Mouse (Mus musculus): ENCODE data around the gene Fgd2. TPM values are rescaled to one million over a fixed set of nuclear protein-coding genes. Genes with fewer than 3 reads are reported as not detected.

The Fgd2 gene
- polyA plus RNA-seq, 1 experiment from 2014 or later, result 4.9 TPM

DNA sequence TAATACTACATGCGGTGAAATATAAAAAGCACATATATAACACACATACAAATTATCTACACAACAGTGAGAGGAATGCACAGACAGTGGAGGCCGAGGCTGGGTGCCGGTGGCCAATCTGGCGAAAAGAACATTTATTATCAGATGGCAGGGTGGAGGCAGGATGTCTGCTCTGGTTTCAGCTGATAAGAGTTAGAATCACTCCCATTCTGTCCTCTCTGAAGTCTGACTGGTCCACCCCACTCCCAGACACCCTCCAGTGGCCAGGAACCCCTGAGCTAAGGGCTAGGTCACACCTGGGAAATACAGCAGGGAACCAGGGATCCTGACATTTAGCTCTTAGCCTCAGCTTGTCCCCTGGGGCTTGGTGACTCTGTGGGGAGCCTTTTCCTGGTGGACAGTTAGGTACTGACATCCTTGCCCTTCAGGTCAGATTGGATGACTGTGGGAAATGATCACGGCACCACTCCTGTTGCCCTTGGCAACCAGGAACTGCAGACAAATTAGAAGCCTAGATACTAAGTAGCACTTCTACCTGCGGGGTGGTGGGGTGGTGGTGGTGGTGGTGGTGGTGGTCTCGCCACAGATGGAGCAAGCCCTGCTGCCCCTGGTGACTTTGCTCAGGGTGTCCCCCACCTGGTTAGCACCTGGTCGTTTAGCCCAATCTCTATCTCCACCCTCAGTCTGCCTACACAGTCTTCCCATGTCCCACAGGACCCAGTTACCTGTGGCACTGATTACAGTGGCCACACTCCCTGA, 40.7 kb upstream of the Fgd2 start:
- 40% methylated on average over 8 of the region's 8 CpGs for WGBS
- no peak overlapping the region for H3K4me3 ChIP-seq (ENCODE audit: low read length)
- H3K36me3 ChIP-seq (ENCODE audit: control insufficient read depth, insufficient read depth), result no peaks in the 10 kb centered on the region
- no peaks in the 10 kb centered on the region for H3K9me3 ChIP-seq (replicated peaks; ENCODE audit: control insufficient read depth, low read length)
- ATAC-seq (replicated peaks; ENCODE audit: extremely low read depth, insufficient read depth, low FRiP score), result no peak
- peaks cover 26% of the 10 kb centered on the region for H3K27me3 ChIP-seq (ENCODE audit: control insufficient read depth, insufficient read depth, low read length)
- H3K27ac ChIP-seq (ENCODE audit: low read length), result no peak overlapping the region
- no peak overlapping the region for H3K4me2 ChIP-seq (ENCODE audit: low read depth, low read length)
- no peak overlapping the region for H3K9ac ChIP-seq (ENCODE audit: low read length)
- H3K4me1 ChIP-seq (ENCODE audit: control insufficient read depth, insufficient read depth, low read length), result peaks cover 5% of the 10 kb centered on the region; the same call in 1 of the 2 replicates

DNA sequence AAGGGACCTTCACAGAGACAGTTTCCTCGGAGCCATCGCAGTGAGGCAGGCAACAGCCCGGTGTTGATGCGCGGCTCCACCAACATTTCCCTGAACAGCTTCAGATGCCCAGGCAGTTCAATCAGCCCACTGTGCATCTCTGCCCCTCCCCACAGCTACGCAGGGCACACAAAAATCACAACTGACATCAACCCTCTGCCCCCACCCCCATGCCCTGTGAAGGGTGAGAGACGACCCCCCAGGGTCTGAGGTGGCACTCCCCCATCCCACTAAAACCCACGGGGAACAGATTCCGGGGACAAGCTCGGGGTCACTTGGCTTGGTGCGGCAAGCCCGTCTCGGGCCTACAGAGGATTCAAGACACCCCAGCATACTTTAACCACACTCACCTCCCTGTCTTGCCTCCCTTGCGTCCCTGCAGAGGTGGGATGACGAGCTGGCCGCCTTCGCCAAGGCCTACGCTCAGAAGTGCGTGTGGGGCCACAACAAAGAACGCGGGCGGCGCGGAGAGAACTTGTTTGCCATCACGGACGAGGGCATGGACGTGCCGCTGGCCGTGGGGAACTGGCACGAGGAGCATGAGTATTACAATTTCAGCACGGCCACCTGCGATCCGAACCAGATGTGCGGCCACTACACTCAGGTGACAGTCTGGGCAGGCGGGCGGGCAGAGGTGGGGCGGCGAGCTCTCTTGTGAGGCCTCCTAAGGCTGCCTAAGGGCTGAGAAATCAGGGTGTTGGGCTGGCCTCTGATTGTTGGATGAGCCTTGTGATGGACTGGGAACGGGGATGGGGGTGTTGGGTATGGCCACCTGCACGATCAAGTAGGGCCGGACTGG, 38.7 kb upstream of the Fgd2 start:
- peak overlapping the region; percentile 11; the same call in 1 of the 2 replicates for H3K9ac ChIP-seq (ENCODE audit: low read length)
- no peak overlapping the region; the same call in 1 of the 2 replicates for H3K4me3 ChIP-seq (ENCODE audit: low read length)
- no peak for ATAC-seq (replicated peaks; ENCODE audit: extremely low read depth, insufficient read depth, low FRiP score)
- H3K27me3 ChIP-seq (ENCODE audit: control insufficient read depth, insufficient read depth, low read length), result peaks cover 37% of the 10 kb centered on the region
- H3K27ac ChIP-seq (ENCODE audit: low read length), result no peak overlapping the region
- H3K9me3 ChIP-seq (replicated peaks; ENCODE audit: control insufficient read depth, low read length), result no peaks in the 10 kb centered on the region
- H3K4me1 ChIP-seq (ENCODE audit: control insufficient read depth, insufficient read depth, low read length), result peaks cover 10% of the 10 kb centered on the region; the same call in 1 of the 2 replicates
- WGBS, result 37% methylated on average over 41 of the region's 41 CpGs
- H3K36me3 ChIP-seq (ENCODE audit: control insufficient read depth, insufficient read depth), result no peaks in the 10 kb centered on the region
- H3K4me2 ChIP-seq (ENCODE audit: low read depth, low read length), result peak overlapping the region; percentile 36

DNA sequence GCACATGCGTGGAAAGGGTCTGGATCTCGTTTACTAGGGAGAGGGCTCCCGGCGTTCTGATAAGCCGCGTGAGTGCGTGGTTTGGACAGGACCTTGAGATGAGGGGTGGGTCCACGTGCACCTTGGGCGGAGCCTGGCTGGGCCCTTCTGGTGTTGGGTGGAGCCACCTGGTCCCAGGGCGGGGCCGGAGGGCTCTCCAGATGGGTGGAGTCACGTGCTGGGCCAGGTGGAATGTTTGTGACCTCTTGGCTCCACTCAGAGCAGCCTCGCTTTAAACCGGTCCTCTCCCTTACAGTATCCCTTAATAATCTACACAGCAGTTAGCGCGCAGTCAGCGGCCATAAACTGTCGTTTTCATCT, 38.1 kb upstream of the Fgd2 start:
- Histone ChIP-seq H3K9ac (ENCODE audit: low read length) (no peak overlapping the region), H3K27ac (ENCODE audit: low read length) (no peak overlapping the region), H3K4me3 (ENCODE audit: low read length) (peak overlapping the region; percentile 1; the same call in 1 of the 2 replicates), H3K9me3 (replicated peaks; ENCODE audit: control insufficient read depth, low read length) (no peaks in the 10 kb centered on the region), H3K4me2 (ENCODE audit: low read depth, low read length) (peak overlapping the region; percentile 36), H3K4me1 (ENCODE audit: control insufficient read depth, insufficient read depth, low read length) (peaks cover 10% of the 10 kb centered on the region; the same call in 1 of the 2 replicates), H3K36me3 (ENCODE audit: control insufficient read depth, insufficient read depth) (no peaks in the 10 kb centered on the region), H3K27me3 (ENCODE audit: control insufficient read depth, insufficient read depth, low read length) (peaks cover 41% of the 10 kb centered on the region)
- 29% methylated on average over 18 of the region's 18 CpGs for WGBS
- ATAC-seq (replicated peaks; ENCODE audit: extremely low read depth, insufficient read depth, low FRiP score), result 0 out of 2 replicates have a peak, but pooled peaks have one; percentile 20

DNA sequence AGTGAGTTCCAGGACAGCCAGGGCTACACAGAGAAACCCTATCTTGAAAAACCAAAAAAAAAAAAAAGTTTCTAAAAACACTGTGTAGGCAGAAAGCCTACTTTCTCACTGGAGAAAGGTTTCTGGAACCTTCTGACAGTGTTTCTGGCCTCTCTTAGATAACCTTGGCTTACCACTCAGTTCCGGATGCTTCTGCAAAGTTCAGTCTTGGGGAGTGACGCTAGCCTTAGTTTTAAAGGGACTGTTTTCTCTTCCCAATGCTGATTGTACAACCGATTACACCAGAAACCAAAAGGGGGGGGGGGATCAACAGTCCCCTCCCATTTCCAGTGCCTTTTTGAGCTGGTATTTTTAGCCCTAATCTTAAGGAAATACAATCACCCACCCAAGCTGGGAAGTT, 37.1 kb upstream of the Fgd2 start:
- Histone ChIP-seq H3K9ac (ENCODE audit: low read length) (no peak overlapping the region), H3K27ac (ENCODE audit: low read length) (no peak overlapping the region), H3K27me3 (ENCODE audit: control insufficient read depth, insufficient read depth, low read length) (peaks cover 41% of the 10 kb centered on the region), H3K4me3 (ENCODE audit: low read length) (no peak overlapping the region), H3K4me2 (ENCODE audit: low read depth, low read length) (no peak overlapping the region), H3K36me3 (ENCODE audit: control insufficient read depth, insufficient read depth) (no peaks in the 10 kb centered on the region), H3K4me1 (ENCODE audit: control insufficient read depth, insufficient read depth, low read length) (peaks cover 10% of the 10 kb centered on the region; the same call in 1 of the 2 replicates), H3K9me3 (replicated peaks; ENCODE audit: control insufficient read depth, low read length) (no peaks in the 10 kb centered on the region)
- 73% methylated on average over 3 of the region's 3 CpGs for WGBS
- ATAC-seq (replicated peaks; ENCODE audit: extremely low read depth, insufficient read depth, low FRiP score), result no peak

DNA sequence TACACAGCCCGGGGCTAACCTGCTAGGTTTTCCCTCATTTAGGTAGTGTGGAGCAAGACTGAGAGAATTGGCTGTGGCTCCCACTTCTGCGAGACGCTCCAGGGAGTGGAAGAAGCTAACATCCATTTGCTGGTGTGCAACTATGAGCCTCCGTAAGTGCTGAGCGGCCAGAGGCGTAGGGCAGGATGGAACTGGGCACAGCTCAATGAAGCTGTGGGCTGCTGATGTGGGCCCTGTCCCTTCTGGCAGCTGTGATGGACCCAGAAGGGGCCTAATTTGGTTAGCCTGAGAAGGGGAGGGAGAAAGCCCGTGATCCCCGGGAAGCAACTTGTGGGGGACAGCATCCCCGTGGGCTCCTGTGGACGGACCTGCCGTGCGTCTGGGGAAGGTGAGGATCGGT, 34.9 kb upstream of the Fgd2 start:
- H3K4me1 ChIP-seq (ENCODE audit: control insufficient read depth, insufficient read depth, low read length), result peaks cover 8% of the 10 kb centered on the region; the same call in 1 of the 2 replicates
- H3K9me3 ChIP-seq (replicated peaks; ENCODE audit: control insufficient read depth, low read length), result no peaks in the 10 kb centered on the region
- no peaks in the 10 kb centered on the region for H3K36me3 ChIP-seq (ENCODE audit: control insufficient read depth, insufficient read depth)
- WGBS, result 78% methylated on average over 13 of the region's 13 CpGs
- ATAC-seq (replicated peaks; ENCODE audit: extremely low read depth, insufficient read depth, low FRiP score), result no peak
- no peak overlapping the region for H3K4me2 ChIP-seq (ENCODE audit: low read depth, low read length)
- H3K27me3 ChIP-seq (ENCODE audit: control insufficient read depth, insufficient read depth, low read length), result peaks cover 31% of the 10 kb centered on the region
- H3K4me3 ChIP-seq (ENCODE audit: low read length), result no peak overlapping the region
- H3K9ac ChIP-seq (ENCODE audit: low read length), result no peak overlapping the region
- no peak overlapping the region for H3K27ac ChIP-seq (ENCODE audit: low read length)

DNA sequence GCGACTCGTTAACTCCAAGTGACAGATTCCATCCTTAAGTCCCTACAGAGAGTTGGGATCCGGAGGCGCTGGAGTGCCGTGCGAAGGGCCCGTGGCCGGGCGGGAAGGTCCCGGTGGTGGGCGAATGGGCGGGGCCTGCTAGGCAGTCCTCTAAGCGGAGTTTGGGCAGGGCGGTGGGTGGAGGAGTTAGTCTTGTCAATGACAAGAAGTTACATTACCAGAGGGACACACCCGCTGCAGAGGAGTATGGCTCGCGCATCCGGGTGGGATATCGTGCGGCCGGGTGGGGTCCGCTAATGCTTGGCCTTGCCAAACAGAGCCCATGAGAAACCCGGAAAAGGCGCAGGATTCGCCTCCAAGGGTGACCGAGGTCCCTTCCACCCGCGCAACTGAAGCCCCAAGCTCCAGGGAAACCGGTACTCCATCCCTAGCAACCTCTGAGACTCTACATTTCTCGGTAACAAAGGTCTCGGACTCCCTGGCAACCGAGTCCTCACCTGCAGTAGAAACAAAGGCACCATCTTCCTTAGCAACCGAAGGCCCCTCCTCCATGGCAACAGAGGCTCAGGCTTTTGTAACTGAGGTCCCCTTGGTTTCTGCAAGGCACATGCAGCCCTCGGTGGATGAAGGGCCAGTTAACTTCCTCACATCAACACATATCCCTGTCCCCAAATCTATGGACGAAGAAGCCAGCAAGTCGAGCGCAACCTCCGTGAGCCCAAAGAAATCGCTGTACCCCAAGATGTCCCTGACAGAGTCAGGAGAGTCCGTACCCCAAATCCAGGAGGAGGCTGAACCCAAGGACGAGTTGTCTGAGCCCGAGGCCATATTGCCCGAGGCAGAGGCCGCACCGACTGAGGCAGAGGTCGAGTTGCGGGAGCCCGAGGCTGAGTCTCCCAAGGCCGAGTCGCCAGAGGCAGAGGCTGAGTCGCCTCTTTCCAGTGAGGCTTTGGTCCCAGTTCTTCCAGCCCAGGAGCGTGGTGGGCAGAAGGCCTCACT, 33.9 kb upstream of the Fgd2 start:
- no peak for ATAC-seq (replicated peaks; ENCODE audit: extremely low read depth, insufficient read depth, low FRiP score)

DNA sequence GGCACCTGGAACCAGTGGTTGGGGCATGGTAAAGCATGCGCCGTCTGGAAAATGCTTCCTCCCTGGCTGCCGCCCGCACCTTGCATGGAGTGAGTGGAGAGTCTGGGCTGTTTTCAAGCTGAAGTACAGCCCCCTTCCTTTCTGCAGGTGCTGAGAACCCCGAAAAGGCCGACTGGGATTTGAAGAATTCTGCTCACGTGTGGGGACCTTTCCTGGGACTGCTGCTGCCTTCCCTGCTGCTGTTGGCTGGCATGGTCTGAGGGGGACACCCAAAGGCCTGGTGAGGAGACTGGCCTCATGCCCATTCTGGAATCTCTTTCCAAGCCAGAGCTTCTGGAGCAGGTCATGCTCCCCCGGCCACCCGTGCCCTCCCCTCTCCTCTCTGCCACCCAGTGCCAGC, 33.0 kb upstream of the Fgd2 start:
- peaks cover 15% of the 10 kb centered on the region for H3K4me1 ChIP-seq (ENCODE audit: control insufficient read depth, insufficient read depth, low read length)
- H3K27ac ChIP-seq (ENCODE audit: low read length), result no peak overlapping the region
- no peak overlapping the region for H3K4me3 ChIP-seq (ENCODE audit: low read length)
- ATAC-seq (replicated peaks; ENCODE audit: extremely low read depth, insufficient read depth, low FRiP score), result no peak
- peaks cover 17% of the 10 kb centered on the region for H3K27me3 ChIP-seq (ENCODE audit: control insufficient read depth, insufficient read depth, low read length)
- H3K9ac ChIP-seq (ENCODE audit: low read length), result no peak overlapping the region
- H3K9me3 ChIP-seq (replicated peaks; ENCODE audit: control insufficient read depth, low read length), result no peaks in the 10 kb centered on the region
- peaks cover 8% of the 10 kb centered on the region for H3K36me3 ChIP-seq (ENCODE audit: control insufficient read depth, insufficient read depth)
- WGBS, result 82% methylated on average over 9 of the region's 9 CpGs
- no peak overlapping the region for H3K4me2 ChIP-seq (ENCODE audit: low read depth, low read length)

More for the DNA sequence above, 33.9 kb upstream of the Fgd2 start:
- peak overlapping the region; percentile 58; the same call in 1 of the 2 replicates for H3K9ac ChIP-seq (ENCODE audit: low read length)
- H3K27me3 ChIP-seq (ENCODE audit: control insufficient read depth, insufficient read depth, low read length), result peaks cover 25% of the 10 kb centered on the region
- H3K4me3 ChIP-seq (ENCODE audit: low read length), result peak overlapping the region; percentile 28
- no peaks in the 10 kb centered on the region for H3K9me3 ChIP-seq (replicated peaks; ENCODE audit: control insufficient read depth, low read length)
- H3K36me3 ChIP-seq (ENCODE audit: control insufficient read depth, insufficient read depth), result no peaks in the 10 kb centered on the region
- 28% methylated on average over 52 of the region's 52 CpGs for WGBS
- peaks cover 15% of the 10 kb centered on the region for H3K4me1 ChIP-seq (ENCODE audit: control insufficient read depth, insufficient read depth, low read length)
- H3K4me2 ChIP-seq (ENCODE audit: low read depth, low read length), result peak overlapping the region; percentile 62
- no peak overlapping the region for H3K27ac ChIP-seq (ENCODE audit: low read length)

DNA sequence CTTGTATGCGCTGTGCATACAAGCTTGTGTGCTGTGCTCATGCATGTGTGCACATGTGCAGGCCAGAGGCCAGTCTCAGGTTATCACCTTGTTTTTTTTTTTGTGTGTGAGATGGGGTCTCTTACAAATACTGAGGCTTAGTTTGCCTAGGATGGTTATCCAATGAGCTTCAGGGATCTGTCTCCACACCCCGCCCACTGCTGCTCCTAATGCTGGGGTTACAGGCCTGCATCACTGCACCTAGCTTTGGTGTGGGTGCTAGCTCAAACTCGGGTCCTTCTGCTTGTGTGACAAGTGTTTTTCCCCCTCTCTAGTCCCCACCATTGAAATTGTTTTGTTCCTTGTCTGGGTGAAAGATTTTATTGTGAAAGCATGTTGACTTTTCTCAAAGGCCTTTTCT, 30.5 kb upstream of the Fgd2 start:
- WGBS, result 82% methylated on average over 3 of the region's 3 CpGs
- peaks cover 15% of the 10 kb centered on the region for H3K4me1 ChIP-seq (ENCODE audit: control insufficient read depth, insufficient read depth, low read length)
- 0 out of 2 replicates have a peak overlapping the region, but pooled peaks have one; percentile 36 for H3K27ac ChIP-seq (ENCODE audit: low read length)
- no peaks in the 10 kb centered on the region for H3K9me3 ChIP-seq (replicated peaks; ENCODE audit: control insufficient read depth, low read length)
- H3K9ac ChIP-seq (ENCODE audit: low read length), result no peak overlapping the region
- H3K4me2 ChIP-seq (ENCODE audit: low read depth, low read length), result no peak overlapping the region
- no peak overlapping the region for H3K4me3 ChIP-seq (ENCODE audit: low read length)
- H3K27me3 ChIP-seq (ENCODE audit: control insufficient read depth, insufficient read depth, low read length), result peaks cover 15% of the 10 kb centered on the region; the same call in 1 of the 2 replicates
- no peak for ATAC-seq (replicated peaks; ENCODE audit: extremely low read depth, insufficient read depth, low FRiP score)
- peaks cover 18% of the 10 kb centered on the region for H3K36me3 ChIP-seq (ENCODE audit: control insufficient read depth, insufficient read depth)
